Mouse (Mus musculus) liver, adult 2 months (tissue): ENCODE measurements around the gene Pex10.

ENCODE experiments used
- CTCF ChIP-seq: fragments of 200-500 bp; IDR thresholded peaks from 2 replicates; pipeline ENCODE4 v1.5.1; 2011; ENCODE audit warnings: low read depth, low read length, control low read depth
- POLR2A ChIP-seq: fragments of 200-500 bp; IDR thresholded peaks from 2 replicates; pipeline ENCODE4 v1.6.1; 2011; ENCODE audit warnings: low read length, control low read depth; ENCODE audit not compliant: insufficient read depth; ENCODE audit errors: extremely low read depth

DNA sequence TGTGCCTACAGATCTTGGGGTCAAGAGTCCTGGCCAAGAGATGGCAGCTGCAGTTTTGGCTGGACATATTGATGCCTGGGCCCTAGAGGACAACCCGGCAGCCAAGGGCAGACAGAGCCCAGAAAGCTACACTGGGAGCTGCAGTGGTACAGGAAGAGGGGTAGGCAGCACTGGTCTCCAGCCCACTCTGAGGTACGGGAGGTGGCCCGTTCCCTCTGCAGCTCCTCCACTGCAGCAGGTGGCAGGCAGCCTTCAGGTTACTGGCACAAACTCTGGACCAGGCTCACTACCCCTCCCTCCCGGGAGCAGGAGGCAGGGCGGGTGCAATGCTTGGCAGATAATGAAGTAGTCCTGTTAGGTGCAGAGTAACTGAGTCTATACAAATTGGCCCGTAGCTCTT, 26.1 kb upstream of the Pex10 start:
- TF ChIP-seq CTCF (no peak), POLR2A (no peak)
